Mouse (Mus musculus) lung, postnatal 14 days (tissue): ENCODE results near the gene Meis1.

Experiments used
- DNase-seq: peaks from one replicate; pipeline ENCODE4 v3.0.0; 2021

Gene Meis1

GRCm38 (mm10) chr11:19018489-19019203, at the start of gene Meis1:
Gene Meis1 (minus strand): TSS chr11:19018985.
- peak; percentile 85 for DNase-seq

- no peak for DNase-seq
These were observed 48.5 kb upstream of the Meis1 start for GRCm38 (mm10) chr11:19067334-19067733.

- DNase-seq = no peak
These were observed 30.5 kb upstream of the Meis1 start for GRCm38 (mm10) chr11:19049276-19049675.

- no peak for DNase-seq
These were observed 17.9 kb upstream of the Meis1 start for GRCm38 (mm10) chr11:19036595-19037166.

- peak; percentile 63 for DNase-seq
These were observed 8.1 kb upstream of the Meis1 start for GRCm38 (mm10) chr11:19026581-19027561.

- no peak for DNase-seq
These were observed 7.3 kb upstream of the Meis1 start for GRCm38 (mm10) chr11:19025976-19026520.

- peak; percentile 43 for DNase-seq
These were observed 5.9 kb upstream of the Meis1 start for GRCm38 (mm10) chr11:19024496-19025265.

- DNase-seq = no peak
These were observed 4.6 kb upstream of the Meis1 start for GRCm38 (mm10) chr11:19023356-19023755.

GRCm38 (mm10) chr11:19022576-19022975, 3.8 kb upstream of the Meis1 start:
- no peak for DNase-seq

- peak; percentile 24 for DNase-seq
These were observed 2.3 kb upstream of the Meis1 start for GRCm38 (mm10) chr11:19020951-19021710.

GRCm38 (mm10) chr11:19020371-19020824, 1.6 kb upstream of the Meis1 start:
- DNase-seq = peak; percentile 85

GRCm38 (mm10) chr11:19019204-19020171, 703 bp upstream of the Meis1 start:
- DNase-seq = peak; percentile 74

GRCm38 (mm10) chr11:19017719-19018413, 919 bp downstream of the Meis1 start:
- no peak for DNase-seq

- no peak for DNase-seq
These were observed 1.5 kb downstream of the Meis1 start for GRCm38 (mm10) chr11:19017262-19017661.

GRCm38 (mm10) chr11:19016481-19017220, 2.1 kb downstream of the Meis1 start:
- DNase-seq = peak; percentile 13

- DNase-seq = peak; percentile 23
These were observed 2.9 kb downstream of the Meis1 start for GRCm38 (mm10) chr11:19015731-19016461.

GRCm38 (mm10) chr11:19015381-19015730, 3.4 kb downstream of the Meis1 start:
- DNase-seq = no peak
